Comparison of ENCODE assay signal across 8 mouse cellular contexts in genomic region chr17:90501023-90501675, GRCm38 (mm10).
DNase-seq lines count a peak whose midpoint lies in the region; TF ChIP-seq lines count a peak whose summit lies in the region.

No protein-coding gene starts in this region.

- H3K36me3 ChIP-seq in ES-E14 (ENCODE audit: control insufficient read depth, insufficient read depth, low read length, poor library complexity, severe bottlenecking) = no peaks in the 10 kb centered on the region

- H3K9ac ChIP-seq in ES-E14 (ENCODE audit: insufficient read depth, low read depth, low read length, poor library complexity, severe bottlenecking) = no peak overlapping the region

- no peak overlapping the region for H3K4me3 ChIP-seq in ES-E14 (ENCODE audit: insufficient read depth in 1 of 2, low read depth in 1 of 2, low read length in 2 of 2, poor library complexity in 1 of 2, severe bottlenecking in 1 of 2)

- H3K4me1 ChIP-seq in ES-E14 (ENCODE audit: control insufficient read depth in 2 of 2, insufficient read depth in 2 of 2, low read length in 2 of 2, poor library complexity in 1 of 2) = no peaks in the 10 kb centered on the region

- in situ Hi-C loops in ES-E14 (cut with MboI; ENCODE audit: low sequenced_read_pairs in 2 of 2, unreplicated experiment in 2 of 2) = loop anchor here in 1 of 2 experiments (25.0 kb wide), 1 partner anchor 1539 kb away; no protein-coding TSS in a partner anchor

- H3K27ac ChIP-seq in ES-E14 (ENCODE audit: insufficient read depth, low read depth, low read length, poor library complexity, severe bottlenecking) = no peak overlapping the region

- DNase-seq in adrenal gland, adult 18-20 months (ENCODE audit: low spot score in 2 of 2) = peak; percentile 31 to 47
- DNase-seq in adrenal gland, adult 8-10 months = no peak
- peak; percentile 40 for DNase-seq in ES-E14 (ENCODE audit: low read depth, low spot score)
- DNase-seq in cerebellum, adult 9-10 months = peak; percentile 89
- DNase-seq in frontal cortex, adult 2 months (ENCODE audit: extremely low spot score in 1 of 2, low spot score in 1 of 2) = peak; percentile 56 to 94
- DNase-seq in large intestine, adult 2 months (ENCODE audit: low read depth, low spot score) = peak; percentile 11
- peak; percentile 48 for DNase-seq in lung, postnatal 14 days
- peak; percentile 72 for DNase-seq in right cerebral cortex, adult 18-20 months

- H3K9me3 ChIP-seq in ES-E14 (ENCODE audit: control insufficient read depth, insufficient read depth, low read depth, low read length) = no peaks in the 10 kb centered on the region

- 55% methylated on average over 6 of the region's 6 CpGs for WGBS in large intestine, adult 2 months

TF ChIP-seq in ES-E14, 5 proteins besides CTCF, POLR2A, EP300 and RAD21:
- TF ChIP-seq ZC3H11A (IDR thresholded peaks at IDR 0.05; ENCODE audit: borderline replicate concordance, low read depth, low read length) (peak; percentile 55), HCFC1 (IDR thresholded peaks at IDR 0.05; ENCODE audit: borderline replicate concordance, insufficient read depth, low read length) (no peak)
